Mouse (Mus musculus) heart, postnatal 0 days (tissue): ENCODE measurements around the gene Rgs16.

Experiments used
- CTCF ChIP-seq: IDR thresholded peaks from 2 replicates; pipeline ENCODE4 v1.5.1; 2016; ENCODE audit warnings: antibody characterized with exemption, control low read depth, low read depth
- EP300 ChIP-seq: IDR thresholded peaks from 2 replicates; pipeline ENCODE4 v1.6.1; 2016; ENCODE audit warnings: antibody characterized with exemption, low read depth

GRCm38 (mm10) chr1:153720935-153721334, 19.2 kb upstream of the Rgs16 start:
- TF ChIP-seq CTCF (no peak), EP300 (no peak)
